Mouse (Mus musculus) CH12.LX (cell line): ENCODE data around the gene Bcl2l12. TPM values are rescaled to one million over a fixed set of nuclear protein-coding genes. Genes with fewer than 3 reads are reported as not detected.

Source experiments
- DNase-seq: peaks from one replicate; pipeline ENCODE4 v3.0.0-alpha.2; 2013; ENCODE audit errors: extremely low read depth
- H3K27ac ChIP-seq: 2 replicates; pipeline ENCODE4 v1.5.1; 2012; ENCODE audit warnings: low read depth, mild to moderate bottlenecking, control low read depth, moderate library complexity; ENCODE audit not compliant: insufficient read depth
- H3K27me3 ChIP-seq: replicated peaks from 2 replicates; pipeline ENCODE3; 2012; ENCODE audit warnings: inconsistent platforms
- H3K36me3 ChIP-seq, 2 experiments: replicated peaks in 1 of 2; 2 replicates each; pipeline versions ENCODE3 to v1.6.1; 2012; ENCODE audit warnings: inconsistent platforms in 1 of 2, low read length in 1 of 2, mild to moderate bottlenecking in 1 of 2, mixed read lengths in 1 of 2, moderate library complexity in 1 of 2; ENCODE audit not compliant: control insufficient read depth in 1 of 2, insufficient read depth in 1 of 2
- H3K4me1 ChIP-seq, 2 experiments: 2 replicates each; pipeline ENCODE4 v1.6.1; 2012; ENCODE audit warnings: inconsistent platforms in 1 of 2, moderate library complexity in 1 of 2; ENCODE audit not compliant: insufficient read depth in 2 of 2, control insufficient read depth in 1 of 2
- H3K4me2 ChIP-seq: 2 replicates; pipeline ENCODE4 v1.6.1; 2012; ENCODE audit warnings: low read depth, mild to moderate bottlenecking, control low read depth; ENCODE audit not compliant: poor library complexity, insufficient read depth, severe bottlenecking
- H3K4me3 ChIP-seq, 3 experiments: fragments of 150-350 bp in 1 of 3; sonication (generic) in 1 of 3; replicated peaks in 1 of 3; 2 replicates each; pipeline versions ENCODE3 to v1.5.1; 2011 to 2012; ENCODE audit warnings: low read depth in 2 of 3, low read length in 2 of 3, mild to moderate bottlenecking in 2 of 3, moderate library complexity in 2 of 3, control low read depth in 1 of 3, improper control_type of control experiment in 1 of 3, inconsistent platforms in 1 of 3, mixed read lengths in 1 of 3; ENCODE audit not compliant: poor library complexity in 1 of 3
- H3K79me2 ChIP-seq: replicated peaks from 2 replicates; pipeline ENCODE4 v1.6.1; 2012; ENCODE audit warnings: mild to moderate bottlenecking, moderate library complexity; ENCODE audit not compliant: control insufficient read depth, poor library complexity, insufficient read depth, severe bottlenecking; ENCODE audit errors: extremely low read depth
- H3K9ac ChIP-seq: 2 replicates; pipeline ENCODE4 v1.6.1; 2012; ENCODE audit warnings: low read depth, mild to moderate bottlenecking, control low read depth, moderate library complexity; ENCODE audit not compliant: insufficient read depth
- H3K9me3 ChIP-seq: replicated peaks from 2 replicates; pipeline ENCODE3; 2012; ENCODE audit warnings: low read length, inconsistent platforms, mixed read lengths
- BHLHE40 ChIP-seq: IDR thresholded peaks from 2 replicates; pipeline ENCODE4 v1.6.1; 2011; ENCODE audit warnings: mild to moderate bottlenecking, low read depth, low read length, improper control_type of control experiment
- CHD1 ChIP-seq: IDR thresholded peaks from 2 replicates; pipeline ENCODE4 v1.6.1; 2012; ENCODE audit warnings: low read depth, low read length, improper control_type of control experiment, inconsistent platforms
- E2F4 ChIP-seq: IDR thresholded peaks from 2 replicates; pipeline ENCODE4 v1.6.1; 2011; ENCODE audit warnings: low read depth, low read length, improper control_type of control experiment; ENCODE audit not compliant: insufficient replicate concordance
- EP300 ChIP-seq: IDR thresholded peaks from 2 replicates; pipeline ENCODE4 v1.6.1; 2011; ENCODE audit warnings: low read length, improper control_type of control experiment
- ETS1 ChIP-seq: conservative IDR thresholded peaks from 2 replicates; pipeline ENCODE4 v1.6.1; 2012; ENCODE audit warnings: low read depth, mild to moderate bottlenecking, inconsistent platforms, low read length, improper control_type of control experiment, moderate library complexity
- MAX ChIP-seq: IDR thresholded peaks from 2 replicates; pipeline ENCODE4 v1.6.1; 2011; ENCODE audit warnings: low read length, improper control_type of control experiment
- MAZ ChIP-seq: IDR thresholded peaks from 2 replicates; pipeline ENCODE4 v1.6.1; 2012; ENCODE audit warnings: low read depth, mild to moderate bottlenecking, inconsistent platforms, low read length, improper control_type of control experiment, moderate library complexity
- MXI1 ChIP-seq: IDR thresholded peaks from 2 replicates; pipeline ENCODE4 v1.6.1; 2011; ENCODE audit warnings: mild to moderate bottlenecking, low read depth, low read length, improper control_type of control experiment
- NRF1 ChIP-seq: IDR thresholded peaks from 2 replicates; pipeline ENCODE4 v1.6.1; 2014; ENCODE audit warnings: low read depth, mild to moderate bottlenecking, inconsistent platforms, low read length, improper control_type of control experiment, moderate library complexity
- PAX5 ChIP-seq: IDR thresholded peaks from 2 replicates; pipeline ENCODE4 v1.6.1; 2012; ENCODE audit warnings: low read length, inconsistent platforms, mixed read lengths
- POLR2A ChIP-seq: IDR thresholded peaks from 2 replicates; pipeline ENCODE4 v1.6.1; 2011; ENCODE audit warnings: low read depth, mild to moderate bottlenecking, improper control_type of control experiment, low read length
- SIN3A ChIP-seq: IDR thresholded peaks from 2 replicates; pipeline ENCODE4 v1.6.1; 2012; ENCODE audit warnings: low read length, improper control_type of control experiment, inconsistent platforms
- TCF12 ChIP-seq: IDR thresholded peaks from 2 replicates; pipeline ENCODE4 v1.6.1; 2014; ENCODE audit warnings: low read depth, mild to moderate bottlenecking, inconsistent platforms, low read length, improper control_type of control experiment
- UBTF ChIP-seq: IDR thresholded peaks from 2 replicates; pipeline ENCODE4 v1.6.1; 2012; ENCODE audit warnings: low read depth, mild to moderate bottlenecking, inconsistent platforms, low read length, improper control_type of control experiment, moderate library complexity
- USF2 ChIP-seq: conservative IDR thresholded peaks from 2 replicates; pipeline ENCODE4 v1.6.1; 2011; ENCODE audit warnings: low read depth, low read length, improper control_type of control experiment
- ZKSCAN1 ChIP-seq: IDR thresholded peaks from 2 replicates; pipeline ENCODE4 v1.6.1; 2012; ENCODE audit warnings: low read depth, inconsistent platforms, low read length, improper control_type of control experiment, borderline replicate concordance
- ZNF384 ChIP-seq: IDR thresholded peaks from 2 replicates; pipeline ENCODE4 v1.6.1; 2012; ENCODE audit warnings: low read depth, low read length, improper control_type of control experiment, inconsistent platforms
- dilution Hi-C: fragments of 300-500 bp; cut with MboI; formaldehyde crosslinking; loops from 2 replicates; pipeline ENCODE4 v1.14.3; 2020; ENCODE audit warnings: low sequenced_read_pairs; ENCODE audit not compliant: extremely low pct_unique_long_range_greater_than_20kb, extremely low pct_ligation_motif_present
- in situ Hi-C: fragments of 300-500 bp; cut with MboI; formaldehyde crosslinking; loops from 3 replicates; pipeline ENCODE4 v1.14.3; 2019; ENCODE audit warnings: low sequenced_read_pairs, low pct_ligation_motif_present, low pct_unique_long_range_greater_than_20kb, mixed read lengths
- polyA plus RNA-seq: library from polyadenylated mRNA; unstranded; fragments of >175 nt; gene quantifications from 2 replicates; pipeline ENCODE4 v1.2.1, GENCODE M21; 2012; ENCODE audit warnings: low read depth; ENCODE audit not compliant: insufficient read length
- total RNA-seq, 2 experiments: library from RNA; depleted of rRNA; stranded (reverse); fragments of 300-350 nt in 1 of 2; fragments of >200 nt in 1 of 2; gene quantifications; 2 replicates each; pipeline ENCODE4 v1.2.3; 2012 to 2014

Gene Bcl2l12
- total and polyA plus RNA-seq, 3 experiments: 9.2 to 12.6 (median 11.8) TPM

- H3K9me3 ChIP-seq: no peaks in the 10 kb centered on the region
- no peak overlapping the region for H3K4me3 ChIP-seq
- in situ Hi-C loops: loop anchor here (5.0 kb wide), 1 partner anchor 60 kb away; the partner anchor contains the start of gene Prmt1
- H3K79me2 ChIP-seq: peaks cover 5% of the 10 kb centered on the region
- H3K27me3 ChIP-seq: no peaks in the 10 kb centered on the region
- no peak overlapping the region for H3K27ac ChIP-seq
- H3K4me1 ChIP-seq: peaks cover 0 to 10% of the 10 kb centered on the region in 2 experiments; a peak in 2 of 4 replicates
- TF ChIP-seq POLR2A (no peak), TCF12 (no peak), MAX (no peak), CHD1 (no peak), ETS1 (no peak), MAZ (no peak), NRF1 (no peak), MXI1 (no peak), SIN3A (no peak), ZKSCAN1 (no peak), EP300 (no peak), BHLHE40 (no peak)
- TF ChIP-seq, all 38 proteins: peak for 0
- dilution Hi-C loops: no loop called here
- DNase-seq: no peak
- H3K4me2 ChIP-seq: no peak overlapping the region
- H3K9ac ChIP-seq: no peak overlapping the region
- H3K36me3 ChIP-seq: peaks cover 72 to 76% of the 10 kb centered on the region in 2 experiments
Observed at GRCm38 (mm10) chr7:45046853-45047350, 48.4 kb upstream of the Bcl2l12 start.

DNA sequence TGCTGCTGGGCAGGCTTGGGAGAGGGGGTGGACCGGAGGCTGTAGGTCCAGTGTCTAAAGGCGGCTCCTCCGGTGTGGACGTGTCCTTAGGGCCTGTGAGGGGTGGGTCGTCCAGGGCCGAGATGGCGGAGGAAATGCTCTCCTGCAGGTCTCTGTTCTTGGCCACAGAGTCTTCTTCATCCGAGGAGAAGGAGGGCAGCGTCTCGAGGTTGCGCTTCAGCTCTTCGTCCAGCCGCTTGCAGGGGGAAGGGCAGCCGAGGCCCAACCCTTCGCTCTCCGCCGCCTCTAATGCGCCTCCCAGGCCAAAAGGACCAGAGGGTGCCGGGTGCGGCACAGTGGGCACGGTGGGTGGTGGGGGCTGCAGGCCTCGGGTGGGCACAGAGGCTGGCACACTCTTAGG, 47.2 kb upstream of the Bcl2l12 start:
- Histone ChIP-seq H3K4me3 (no peak overlapping the region), H3K9ac (no peak overlapping the region), H3K4me1 (peaks cover 0 to 7% of the 10 kb centered on the region in 2 experiments; a peak in 2 of 4 replicates), H3K79me2 (peaks cover 5% of the 10 kb centered on the region), H3K27ac (no peak overlapping the region), H3K27me3 (no peaks in the 10 kb centered on the region), H3K36me3 (peaks cover 80 to 87% of the 10 kb centered on the region in 2 experiments), H3K4me2 (no peak overlapping the region), H3K9me3 (no peaks in the 10 kb centered on the region)
- in situ Hi-C loops: loop anchor here (5.0 kb wide), 1 partner anchor 58 kb away; the partner anchor contains the start of gene Prmt1
- TF ChIP-seq NRF1 (no peak), PAX5 (no peak), USF2 (no peak), ZKSCAN1 (no peak), E2F4 (no peak), UBTF (no peak), MXI1 (no peak), POLR2A (no peak), ZNF384 (no peak), BHLHE40 (no peak)
- dilution Hi-C loops: no loop called here
- no peak for DNase-seq
